Mouse (Mus musculus): ENCODE data around the gene Tenm4. TPM values are rescaled to one million over a fixed set of nuclear protein-coding genes. Genes with fewer than 3 reads are reported as not detected.

The Tenm4 gene
- polyA plus RNA-seq, 1 experiment from 2014 or later: 5.4 TPM

DNA sequence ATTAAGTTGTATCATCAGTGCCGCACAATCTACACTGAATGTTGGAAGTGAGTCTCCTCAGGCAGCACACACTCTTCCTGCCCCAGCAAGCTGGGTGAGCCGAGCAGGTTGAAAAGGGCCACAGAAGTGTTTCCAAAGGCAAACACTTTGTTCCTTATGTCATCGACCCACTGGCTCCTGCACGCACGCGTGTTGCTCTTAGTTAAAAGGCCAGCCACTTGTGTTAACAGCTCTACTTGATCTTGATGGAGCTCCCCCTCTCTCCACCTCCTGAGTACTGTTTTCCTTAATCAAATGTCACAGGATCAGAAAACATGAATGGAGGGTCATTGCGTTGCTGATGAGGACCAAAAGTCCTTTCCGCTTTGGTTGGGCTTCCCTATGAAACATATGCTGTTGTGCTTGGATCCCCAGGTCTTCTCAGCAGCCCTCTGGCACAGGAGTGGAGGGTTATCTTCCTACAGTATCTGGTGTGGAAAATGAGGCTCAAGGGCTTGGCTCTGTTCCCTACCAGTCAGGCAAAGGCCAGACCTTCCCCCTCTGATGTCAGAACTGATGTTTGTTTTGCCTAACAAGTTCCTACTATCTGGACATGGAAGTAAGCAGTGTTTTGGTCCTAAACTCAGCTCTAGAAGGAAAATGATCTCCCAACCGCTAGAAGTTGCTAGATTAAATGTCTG lies 250.0 kb downstream of the Tenm4 start:
- ChIA-PET CTCF (interaction anchor here (1.2 kb wide), 1 partner anchor 24 kb away, joined by 3 read pairs; no protein-coding TSS in a partner anchor), POLR2A (interaction anchor here (1.1 kb wide), 1 partner anchor 19 kb away, joined by 3 read pairs; no protein-coding TSS in a partner anchor)
- no peak for DNase-seq (ENCODE audit: low read depth, low spot score)
- no peaks in the 10 kb centered on the region for H3K27me3 ChIP-seq
- in situ Hi-C loops (cut with MboI; ENCODE audit: low pct_unique_long_range_greater_than_20kb): no loop called here
- no peak for TF ChIP-seq CTCF (IDR thresholded peaks at IDR 0.05)
- ATAC-seq: no peak

DNA sequence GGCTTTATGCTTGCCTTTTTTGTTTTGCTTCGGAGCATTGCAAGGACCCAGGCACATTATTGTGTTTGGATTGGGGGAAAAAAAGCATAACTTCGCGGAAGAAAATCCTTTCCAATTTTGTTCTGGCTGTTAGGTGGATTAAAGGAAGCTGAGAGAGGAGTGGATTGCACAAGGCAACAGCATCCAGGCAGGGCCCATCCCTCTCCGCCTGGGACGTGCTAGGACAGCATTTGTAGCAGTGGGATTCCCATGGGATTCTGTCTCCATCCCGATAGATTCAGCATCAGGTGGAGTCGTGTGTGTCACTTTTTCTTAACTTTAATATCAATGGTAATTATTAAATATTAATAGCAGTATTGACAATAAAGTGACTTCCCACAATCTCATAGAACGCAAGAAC lies 255.9 kb downstream of the Tenm4 start:
- in situ Hi-C loops (cut with MboI; ENCODE audit: low pct_unique_long_range_greater_than_20kb): no loop called here
- TF ChIP-seq CTCF (IDR thresholded peaks at IDR 0.05): no peak
- CTCF ChIA-PET: interaction anchor here (1.1 kb wide), 1 partner anchor 20 kb away, joined by 3 read pairs; no protein-coding TSS in a partner anchor
- POLR2A ChIA-PET: no interaction called here
- no peaks in the 10 kb centered on the region for H3K27me3 ChIP-seq
- no peak for DNase-seq (ENCODE audit: low read depth, low spot score)
- ATAC-seq: no peak

DNA sequence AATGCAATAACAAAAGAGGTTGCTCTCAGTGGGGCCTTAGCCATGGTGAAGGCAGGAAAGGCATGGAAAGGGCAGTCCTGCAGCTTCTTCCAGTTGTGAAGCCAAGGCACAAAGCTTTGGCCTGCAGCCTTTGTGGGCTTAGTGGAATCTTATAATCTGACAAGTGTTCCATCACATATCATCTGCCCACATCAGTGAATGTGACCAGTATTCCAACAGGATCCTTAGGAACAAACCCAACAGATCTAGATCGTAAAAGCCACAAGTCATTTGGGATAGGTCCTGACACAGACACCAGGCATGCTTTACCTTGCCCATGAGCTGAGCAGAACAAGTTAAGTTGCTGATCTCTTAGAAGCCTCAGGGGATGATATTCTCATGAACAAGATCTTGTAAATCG lies 262.3 kb downstream of the Tenm4 start:
- in situ Hi-C loops (cut with MboI; ENCODE audit: low pct_unique_long_range_greater_than_20kb): no loop called here
- DNase-seq (ENCODE audit: low read depth, low spot score) (no peak), ATAC-seq (no peak)
- TF ChIP-seq CTCF (IDR thresholded peaks at IDR 0.05): no peak
- H3K27me3 ChIP-seq: no peaks in the 10 kb centered on the region
- POLR2A ChIA-PET: interaction anchor here (0.7 kb wide), 1 partner anchor 117 kb away, joined by 3 read pairs; no protein-coding TSS in a partner anchor
- CTCF ChIA-PET: no interaction called here

DNA sequence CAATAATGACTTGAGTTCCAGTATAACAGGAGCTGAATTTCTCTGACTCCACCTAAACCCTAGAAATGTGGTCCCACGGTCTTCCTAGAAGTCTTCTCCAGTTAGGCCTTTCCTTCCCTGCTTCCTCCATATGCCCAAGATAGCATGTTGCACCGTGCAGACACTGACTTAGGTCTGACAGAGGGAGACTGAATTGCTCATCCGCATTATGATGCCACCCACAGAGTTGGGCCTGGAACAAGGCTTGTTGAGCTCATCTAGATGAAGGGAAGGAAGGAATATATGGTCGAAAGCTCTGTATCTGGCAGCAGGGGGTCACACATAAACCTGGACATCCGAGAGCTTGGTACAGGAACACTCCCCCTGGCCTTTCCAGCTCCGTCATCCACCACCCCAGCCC lies 267.3 kb downstream of the Tenm4 start:
- DNase-seq (ENCODE audit: low read depth, low spot score): no peak
- no peak for ATAC-seq
- ChIA-PET CTCF (no interaction called here), POLR2A (no interaction called here)
- in situ Hi-C loops (cut with MboI; ENCODE audit: low pct_unique_long_range_greater_than_20kb): no loop called here
- no peaks in the 10 kb centered on the region for H3K27me3 ChIP-seq
- TF ChIP-seq CTCF (IDR thresholded peaks at IDR 0.05): no peak

DNA sequence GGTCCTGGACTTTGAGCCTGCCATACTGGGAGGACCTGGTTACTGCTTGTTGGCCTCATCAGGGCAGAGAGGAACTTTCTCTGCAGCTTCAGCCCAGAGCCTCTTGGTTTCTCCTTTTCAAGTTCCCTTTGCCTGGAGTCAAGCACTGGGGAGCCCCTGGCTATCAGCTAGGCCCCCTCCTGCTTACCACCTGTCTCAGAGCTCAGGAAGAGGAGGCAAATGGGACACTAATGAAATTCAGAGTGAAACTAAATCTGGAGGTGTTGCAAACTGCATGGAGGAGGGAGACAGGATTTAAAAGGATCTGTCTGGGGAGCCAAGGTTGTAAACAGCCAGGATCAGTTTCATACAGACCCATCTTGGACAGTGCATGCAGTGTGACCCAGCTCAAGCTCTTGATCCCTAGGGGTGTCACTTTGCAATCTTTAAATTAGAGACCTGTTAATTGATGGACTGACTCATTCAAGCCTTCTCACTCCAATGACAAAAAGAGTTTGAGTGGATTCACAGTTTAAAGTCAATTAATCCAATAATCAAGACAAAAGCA lies 269.2 kb downstream of the Tenm4 start:
- ATAC-seq (no peak), DNase-seq (ENCODE audit: low read depth, low spot score) (no peak)
- no peaks in the 10 kb centered on the region for H3K27me3 ChIP-seq
- no peak for TF ChIP-seq CTCF (IDR thresholded peaks at IDR 0.05)
- in situ Hi-C loops (cut with MboI; ENCODE audit: low pct_unique_long_range_greater_than_20kb): no loop called here
- POLR2A ChIA-PET: no interaction called here
- CTCF ChIA-PET: interaction anchor here (0.9 kb wide), 1 partner anchor 47 kb away, joined by 3 read pairs; no protein-coding TSS in a partner anchor

DNA sequence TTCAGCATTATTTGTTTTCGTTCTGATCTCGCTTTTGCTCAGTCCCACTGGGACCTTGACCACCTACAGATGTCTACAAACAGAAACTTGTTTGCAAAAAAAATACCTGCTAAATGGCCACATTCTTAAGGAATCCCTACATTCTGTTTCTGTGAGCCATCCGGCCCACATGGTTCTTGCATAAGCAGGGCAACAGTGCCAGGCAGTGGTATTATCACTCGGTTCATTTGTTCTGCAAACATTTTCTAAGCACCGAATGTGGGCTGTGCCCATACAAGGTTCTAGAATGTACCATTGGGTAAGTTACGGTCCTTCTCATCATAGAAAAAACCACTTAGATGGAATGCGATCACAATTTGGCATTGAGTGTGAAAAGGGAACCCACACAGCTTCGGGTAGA lies 274.7 kb downstream of the Tenm4 start:
- TF ChIP-seq CTCF (IDR thresholded peaks at IDR 0.05): no peak

DNA sequence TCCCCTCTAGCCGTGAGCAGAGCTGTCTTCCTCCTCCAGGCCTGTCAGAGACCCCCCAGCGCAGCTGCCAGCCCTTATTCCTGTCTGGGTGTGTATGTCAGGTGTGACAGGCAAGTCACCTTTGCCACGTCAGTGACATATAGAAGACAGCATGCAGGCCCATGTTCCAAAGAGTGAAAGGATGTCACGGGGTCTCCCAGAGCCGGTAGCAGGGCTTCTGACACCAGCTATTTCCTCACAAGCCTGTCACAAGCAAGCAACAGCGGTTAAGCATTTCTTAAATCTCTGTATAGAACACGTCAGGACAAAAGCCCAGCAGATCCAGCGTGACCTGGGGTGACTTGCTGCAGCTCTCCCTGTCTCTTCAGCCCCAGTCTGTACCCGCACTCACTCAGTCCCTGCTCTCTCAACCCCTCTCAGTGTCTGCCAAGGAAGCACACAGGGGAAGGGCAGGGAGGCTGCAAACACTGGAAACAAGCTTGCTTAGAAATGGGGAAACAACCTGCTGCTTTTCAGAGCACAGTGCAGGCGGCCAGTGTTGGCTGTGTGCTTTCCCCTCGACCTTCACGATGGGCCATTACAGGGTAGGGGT lies 276.9 kb downstream of the Tenm4 start:
- POLR2A ChIA-PET: interaction anchor here (1.0 kb wide), 1 partner anchor 42 kb away, joined by 3 read pairs; no protein-coding TSS in a partner anchor
- no peak for TF ChIP-seq CTCF (IDR thresholded peaks at IDR 0.05)
- in situ Hi-C loops (cut with MboI; ENCODE audit: low pct_unique_long_range_greater_than_20kb): no loop called here
- DNase-seq (ENCODE audit: low read depth, low spot score) (no peak), ATAC-seq (no peak)
- CTCF ChIA-PET: interaction anchor here (1.1 kb wide), 1 partner anchor 21 kb away, joined by 3 read pairs; no protein-coding TSS in a partner anchor
- no peaks in the 10 kb centered on the region for H3K27me3 ChIP-seq

More for the DNA sequence above, 274.7 kb downstream of the Tenm4 start:
- no peaks in the 10 kb centered on the region for H3K27me3 ChIP-seq
- ATAC-seq (no peak), DNase-seq (ENCODE audit: low read depth, low spot score) (no peak)
- in situ Hi-C loops (cut with MboI; ENCODE audit: low pct_unique_long_range_greater_than_20kb): no loop called here
- POLR2A ChIA-PET: no interaction called here
- CTCF ChIA-PET: interaction anchor here (1.2 kb wide), 2 partner anchors 9 to 38 kb away, joined by 3 read pairs; no protein-coding TSS in a partner anchor

DNA sequence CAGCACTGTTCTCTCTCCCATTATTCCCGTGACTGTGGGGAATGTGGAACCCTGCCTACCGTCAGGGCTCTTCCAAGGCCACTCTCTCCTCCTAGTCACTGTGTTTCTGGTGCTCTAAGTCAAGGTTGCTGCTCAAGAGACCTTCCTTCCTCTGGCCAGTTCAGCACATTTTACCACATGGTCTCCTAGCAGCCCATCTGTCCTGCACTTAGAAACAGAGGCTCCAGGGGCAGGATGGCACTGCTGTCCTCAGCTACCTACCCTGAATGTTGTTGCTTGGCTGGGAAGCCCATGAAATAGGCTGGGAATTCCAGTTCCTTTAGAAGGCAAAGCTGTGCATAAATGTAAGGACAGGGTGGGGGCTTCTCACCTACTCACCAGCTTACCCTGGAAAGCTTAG lies 284.9 kb downstream of the Tenm4 start:
- no peak for ATAC-seq
- in situ Hi-C loops (cut with MboI; ENCODE audit: low pct_unique_long_range_greater_than_20kb): no loop called here
- TF ChIP-seq CTCF (IDR thresholded peaks at IDR 0.05): no peak
- CTCF ChIA-PET: no interaction called here
- H3K27me3 ChIP-seq: no peaks in the 10 kb centered on the region
- POLR2A ChIA-PET: no interaction called here
- no peak for DNase-seq (ENCODE audit: low read depth, low spot score)

DNA sequence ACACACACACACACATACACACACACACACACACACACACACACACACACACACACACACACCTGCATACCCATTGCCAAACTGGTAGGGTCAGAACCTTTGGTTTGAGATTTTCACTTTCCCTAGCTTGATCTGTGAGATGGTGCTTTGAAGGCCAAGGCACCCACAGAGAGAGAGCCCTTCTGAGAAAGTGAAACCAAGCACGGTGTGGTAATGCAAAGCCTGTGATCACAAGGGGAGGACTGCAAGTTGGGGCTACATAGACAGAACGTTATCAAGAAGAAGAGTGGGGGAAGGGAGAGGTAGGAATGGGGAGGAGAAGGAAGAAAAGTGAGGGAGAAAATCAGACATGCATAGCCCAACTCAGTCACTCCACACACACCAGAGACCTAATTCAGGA lies 285.6 kb downstream of the Tenm4 start:
- ATAC-seq (no peak), DNase-seq (ENCODE audit: low read depth, low spot score) (no peak)
- POLR2A ChIA-PET: no interaction called here
- TF ChIP-seq CTCF (IDR thresholded peaks at IDR 0.05): no peak
- CTCF ChIA-PET: no interaction called here
- in situ Hi-C loops (cut with MboI; ENCODE audit: low pct_unique_long_range_greater_than_20kb): no loop called here
- H3K27me3 ChIP-seq: no peaks in the 10 kb centered on the region

DNA sequence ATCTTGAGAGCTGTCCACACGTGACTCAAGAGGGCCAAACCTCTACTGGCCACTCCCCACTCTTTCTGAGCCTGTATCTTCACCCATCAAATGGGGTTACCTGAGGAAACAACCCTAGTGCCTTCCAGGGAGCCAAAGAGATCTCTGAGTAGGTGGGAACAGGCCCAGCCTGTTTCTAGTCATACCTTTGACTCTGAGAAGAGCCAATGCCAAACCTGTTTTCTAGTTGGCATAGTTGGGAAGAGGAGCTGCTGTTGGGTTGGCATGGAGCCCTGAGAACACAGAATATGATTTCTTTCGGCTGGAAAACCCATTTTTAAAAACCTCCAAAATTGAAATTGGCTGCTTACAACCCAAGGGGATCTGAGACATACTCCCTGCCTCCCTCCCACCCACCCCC lies 286.8 kb downstream of the Tenm4 start:
- ChIA-PET CTCF (no interaction called here), POLR2A (no interaction called here)
- in situ Hi-C loops (cut with MboI; ENCODE audit: low pct_unique_long_range_greater_than_20kb): no loop called here
- ATAC-seq (no peak), DNase-seq (ENCODE audit: low read depth, low spot score) (no peak)
- TF ChIP-seq CTCF (IDR thresholded peaks at IDR 0.05): no peak
- H3K27me3 ChIP-seq: no peaks in the 10 kb centered on the region

DNA sequence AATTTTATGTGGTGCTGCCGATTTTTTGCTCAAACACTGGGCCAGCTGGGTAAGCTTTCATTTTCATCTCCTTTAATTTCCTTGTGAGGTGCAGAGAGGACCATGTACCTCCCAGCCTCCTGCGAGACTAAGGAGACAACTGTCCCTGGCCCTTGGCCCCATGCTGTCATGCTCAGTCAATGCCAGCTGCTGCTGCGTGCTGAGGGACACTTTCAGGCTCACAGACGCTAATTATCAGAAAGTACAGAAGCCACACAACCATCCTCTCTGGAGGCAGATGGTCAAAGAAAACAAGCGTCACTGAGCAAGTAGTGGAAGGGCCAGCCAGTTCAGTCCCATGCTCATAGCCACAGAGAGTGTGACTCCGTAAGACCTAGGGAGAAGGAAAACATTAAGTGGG lies 287.9 kb downstream of the Tenm4 start:
- DNase-seq (ENCODE audit: low read depth, low spot score) (no peak), ATAC-seq (no peak)
- no peak for TF ChIP-seq CTCF (IDR thresholded peaks at IDR 0.05)
- no peaks in the 10 kb centered on the region for H3K27me3 ChIP-seq
- ChIA-PET CTCF (no interaction called here), POLR2A (no interaction called here)
- in situ Hi-C loops (cut with MboI; ENCODE audit: low pct_unique_long_range_greater_than_20kb): no loop called here

Data from Patski (cell line).